ENCODE assay signal across 10 mouse cellular contexts in the genomic region with DNA sequence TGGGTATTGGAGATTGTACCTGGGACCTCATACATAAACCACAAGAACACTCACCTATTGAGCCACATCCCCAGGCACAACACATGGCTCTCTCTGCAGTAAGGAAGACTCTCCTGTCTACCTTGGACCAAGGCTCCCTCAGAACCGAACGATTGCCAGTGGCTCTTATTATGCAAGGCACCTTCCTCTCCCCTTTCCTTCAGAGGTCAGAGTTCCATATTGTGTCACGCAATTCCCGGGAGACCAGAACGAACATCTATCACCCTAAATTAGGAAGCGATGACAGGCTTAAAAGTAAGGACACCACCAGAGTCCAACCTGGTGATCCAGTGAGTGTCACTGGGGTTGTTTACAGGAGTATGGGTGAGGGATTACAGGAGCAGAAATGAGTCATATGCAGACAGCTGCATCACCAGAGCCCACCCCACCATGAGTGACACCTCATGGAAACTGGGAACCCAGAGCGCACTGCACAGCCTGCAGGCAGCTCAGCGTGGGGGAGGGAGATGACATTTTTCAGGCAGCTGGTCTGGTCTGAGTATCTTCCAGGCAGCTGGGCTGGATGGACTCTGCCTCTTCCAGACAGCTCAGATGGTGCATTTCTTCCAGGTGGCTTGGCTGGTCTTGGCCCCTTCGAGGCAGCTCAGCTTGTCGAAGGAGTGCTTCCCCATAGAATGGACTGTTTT. TPM values are rescaled to one million over a fixed set of nuclear protein-coding genes. Genes with fewer than 3 reads are reported as not detected.
A peak's percentile ranks its signal among the peaks of the same experiment; 100 is the strongest.
DNase-seq lines count a peak whose midpoint lies in the region; ATAC-seq and TF ChIP-seq lines count a peak whose summit lies in the region.
"Had no signal": no experiment of that assay in that cellular context is flagged by ENCODE, and none has a peak within 500 bp of the region (broad histone marks: within the 10 kb centered on the region; RNA-seq: fewer than 3 reads in every experiment).

No protein-coding gene starts in this region.

- 58% methylated on average over 10 of the region's 10 CpGs for WGBS in hindbrain, postnatal 0 days
- 68% methylated on average over 10 of the region's 10 CpGs for WGBS in hindbrain, embryonic 16.5 days
- WGBS in heart, embryonic 10.5 days: 48% methylated on average over 10 of the region's 10 CpGs
- 36% methylated on average over 10 of the region's 10 CpGs for WGBS in lung, postnatal 0 days
- 81% methylated on average over 10 of the region's 10 CpGs for WGBS in forebrain, embryonic 12.5 days

- H3K9ac ChIP-seq in hindbrain, postnatal 0 days (replicated peaks; ENCODE audit: low read length): no peak overlapping the region
- H3K9ac ChIP-seq in hindbrain, embryonic 16.5 days (ENCODE audit: low read depth, low read length): no peak overlapping the region
- no peak overlapping the region for H3K9ac ChIP-seq in lung, postnatal 0 days (replicated peaks; ENCODE audit: low read depth)
- H3K9ac ChIP-seq in forebrain, embryonic 12.5 days: no peak overlapping the region
- H3K9ac ChIP-seq: forebrain, embryonic 13.5 days had no signal

- peaks cover 3% of the 10 kb centered on the region; the same call in 1 of the 2 replicates for H3K4me1 ChIP-seq in hindbrain, postnatal 0 days (ENCODE audit: insufficient read depth, low read length)
- no peaks in the 10 kb centered on the region; the same call in 1 of the 2 replicates for H3K4me1 ChIP-seq in hindbrain, embryonic 16.5 days (ENCODE audit: control insufficient read depth, insufficient read depth, low read depth, low read length)
- H3K4me1 ChIP-seq in heart, embryonic 10.5 days: peaks cover 42% of the 10 kb centered on the region
- H3K4me1 ChIP-seq in lung, postnatal 0 days (ENCODE audit: insufficient read depth, low read depth, low read length): peaks cover 5% of the 10 kb centered on the region; the same call in 1 of the 2 replicates
- H3K4me1 ChIP-seq in forebrain, embryonic 12.5 days: no peaks in the 10 kb centered on the region
- H3K4me1 ChIP-seq: forebrain, embryonic 13.5 days; megakaryocyte, embryonic 14.5 days had no signal

- H3K4me2 ChIP-seq in hindbrain, postnatal 0 days (ENCODE audit: low read depth, low read length): no peak overlapping the region
- H3K4me2 ChIP-seq in hindbrain, embryonic 16.5 days (ENCODE audit: low read length): no peak overlapping the region
- H3K4me2 ChIP-seq in lung, postnatal 0 days (replicated peaks; ENCODE audit: low read depth, low read length): no peak overlapping the region
- H3K4me2 ChIP-seq in forebrain, embryonic 12.5 days: no peak overlapping the region
- H3K4me2 ChIP-seq: forebrain, embryonic 13.5 days had no signal

- peak; percentile 56 for TF ChIP-seq EP300 in lung, postnatal 0 days (IDR thresholded peaks at IDR 0.05)

- TF ChIP-seq CTCF in hindbrain, postnatal 0 days (IDR thresholded peaks at IDR 0.05; ENCODE audit: low read depth): no peak
- no peak for TF ChIP-seq CTCF in lung, postnatal 0 days (IDR thresholded peaks at IDR 0.05)

- DNase-seq in hindbrain, postnatal 0 days (ENCODE audit: low spot score): peak; percentile 18
- peak; percentile 32 for DNase-seq in adipocyte (ENCODE audit: low spot score)
- DNase-seq in heart, embryonic 10.5 days (ENCODE audit: low spot score): no peak
- peak; percentile 70 for DNase-seq in lung, postnatal 0 days (ENCODE audit: low spot score)
- no peak for DNase-seq in B cell, adult 2 months
- DNase-seq in right cerebral cortex, adult 18-20 months: no peak

- H3K27me3 ChIP-seq in hindbrain, postnatal 0 days (ENCODE audit: insufficient read depth, low read length): no peaks in the 10 kb centered on the region; the same call in 1 of the 2 replicates
- no peaks in the 10 kb centered on the region; the same call in 1 of the 2 replicates for H3K27me3 ChIP-seq in hindbrain, embryonic 16.5 days (replicated peaks; ENCODE audit: control insufficient read depth, insufficient read depth, low read length)
- peaks cover 26% of the 10 kb centered on the region for H3K27me3 ChIP-seq in heart, embryonic 10.5 days (ENCODE audit: insufficient read depth, poor library complexity, severe bottlenecking)
- no peaks in the 10 kb centered on the region for H3K27me3 ChIP-seq in lung, postnatal 0 days (replicated peaks; ENCODE audit: insufficient read depth, low read length)
- 0 out of 2 replicates have a peak, but pooled peaks cover 6% of the 10 kb centered on the region for H3K27me3 ChIP-seq in forebrain, embryonic 12.5 days
- H3K27me3 ChIP-seq: forebrain, embryonic 13.5 days had no signal

- H3K9me3 ChIP-seq in hindbrain, postnatal 0 days (ENCODE audit: low read length): no peaks in the 10 kb centered on the region
- no peaks in the 10 kb centered on the region for H3K9me3 ChIP-seq in hindbrain, embryonic 16.5 days (ENCODE audit: control insufficient read depth, low read length)
- no peaks in the 10 kb centered on the region for H3K9me3 ChIP-seq in heart, embryonic 10.5 days
- no peaks in the 10 kb centered on the region for H3K9me3 ChIP-seq in lung, postnatal 0 days (ENCODE audit: low read length)
- H3K9me3 ChIP-seq in forebrain, embryonic 12.5 days: no peaks in the 10 kb centered on the region
- H3K9me3 ChIP-seq: forebrain, embryonic 13.5 days; megakaryocyte, embryonic 14.5 days had no signal

- no peaks in the 10 kb centered on the region for H3K36me3 ChIP-seq in hindbrain, postnatal 0 days (ENCODE audit: insufficient read depth, low read length)
- H3K36me3 ChIP-seq in hindbrain, embryonic 16.5 days (ENCODE audit: control insufficient read depth, insufficient read depth, low read length): no peaks in the 10 kb centered on the region
- no peaks in the 10 kb centered on the region for H3K36me3 ChIP-seq in heart, embryonic 10.5 days
- H3K36me3 ChIP-seq in lung, postnatal 0 days (ENCODE audit: insufficient read depth, low read length): no peaks in the 10 kb centered on the region
- no peaks in the 10 kb centered on the region for H3K36me3 ChIP-seq in forebrain, embryonic 12.5 days (replicated peaks)

- ATAC-seq in hindbrain, postnatal 0 days: peak; percentile 54; the same call in 1 of the 2 replicates
- ATAC-seq in hindbrain, embryonic 16.5 days: no peak
- peak; percentile 47 for ATAC-seq in lung, postnatal 0 days
- ATAC-seq in forebrain, embryonic 12.5 days (ENCODE audit: low FRiP score): no peak
- ATAC-seq: forebrain, embryonic 13.5 days had no signal

- H3K27ac ChIP-seq in hindbrain, postnatal 0 days: no peak overlapping the region
- no peak overlapping the region for H3K27ac ChIP-seq in hindbrain, embryonic 16.5 days (ENCODE audit: low read depth, low read length)
- peak overlapping the region; percentile 32 for H3K27ac ChIP-seq in heart, embryonic 10.5 days
- no peak overlapping the region for H3K27ac ChIP-seq in lung, postnatal 0 days (ENCODE audit: low read length)
- H3K27ac ChIP-seq in forebrain, embryonic 12.5 days: no peak overlapping the region
- H3K27ac ChIP-seq: forebrain, embryonic 13.5 days had no signal

- H3K4me3 ChIP-seq in hindbrain, postnatal 0 days (ENCODE audit: low read length): no peak overlapping the region
- no peak overlapping the region for H3K4me3 ChIP-seq in hindbrain, embryonic 16.5 days (ENCODE audit: low read length)
- H3K4me3 ChIP-seq in heart, embryonic 10.5 days: no peak overlapping the region
- H3K4me3 ChIP-seq in lung, postnatal 0 days (ENCODE audit: low read depth, low read length): no peak overlapping the region
- H3K4me3 ChIP-seq in forebrain, embryonic 12.5 days (replicated peaks): no peak overlapping the region
- H3K4me3 ChIP-seq: forebrain, embryonic 13.5 days; megakaryocyte, embryonic 14.5 days had no signal

RNA-seq across cellular contexts. Expression of a gene that starts 7.5 kb away (rescaled TPM):
- 5.1 and 6.5 TPM in 2 replicates for total RNA-seq in hindbrain, postnatal 0 days (2014; rRNA removed)
- polyA plus RNA-seq in hindbrain, postnatal 0 days (2015; fragmentation: Nextera tagmentation; extraction: Ambion mirVana): 3.5 TPM in 2 replicates
- 5.3 and 7.6 TPM in 2 replicates for polyA plus RNA-seq in hindbrain, embryonic 16.5 days (2015; fragmentation: Nextera tagmentation; extraction: Ambion mirVana)
- 3.2 and 3.9 TPM in 2 replicates for polyA plus RNA-seq in heart, embryonic 10.5 days (2016; fragmentation: Nextera tagmentation; extraction: Ambion mirVana)
- polyA plus RNA-seq in lung, postnatal 0 days (2015; fragmentation: Nextera tagmentation; extraction: Ambion mirVana): 20.3 and 23.6 TPM in 2 replicates
- 5.1 and 5.9 TPM in 2 replicates for polyA plus RNA-seq in forebrain, embryonic 12.5 days (2016; fragmentation: Nextera tagmentation; extraction: Ambion mirVana)

RNA-seq across cellular contexts. Expression of a gene that starts 24.6 kb away (rescaled TPM):
- total RNA-seq in hindbrain, postnatal 0 days (2014; rRNA removed): 0.79 and 2.1 TPM in 2 replicates
- polyA plus RNA-seq in hindbrain, postnatal 0 days (2015; fragmentation: Nextera tagmentation; extraction: Ambion mirVana): 0.39 and 0.53 TPM in 2 replicates
- polyA plus RNA-seq in hindbrain, embryonic 16.5 days (2015; fragmentation: Nextera tagmentation; extraction: Ambion mirVana): 0.16 TPM in 1 of 2 replicates, not detected in the other
- polyA plus RNA-seq in heart, embryonic 10.5 days (2016; fragmentation: Nextera tagmentation; extraction: Ambion mirVana): 0.31 and 0.46 TPM in 2 replicates
- polyA plus RNA-seq in lung, postnatal 0 days (2015; fragmentation: Nextera tagmentation; extraction: Ambion mirVana): 0.10 TPM in 1 of 2 replicates, not detected in the other
- not detected in 2 replicates for polyA plus RNA-seq in forebrain, embryonic 12.5 days (2016; fragmentation: Nextera tagmentation; extraction: Ambion mirVana)
- polyA plus RNA-seq: forebrain, embryonic 13.5 days had no signal

RNA-seq across cellular contexts. Expression of a gene that starts 36.3 kb away (rescaled TPM):
- total RNA-seq in hindbrain, postnatal 0 days (2014; rRNA removed): 100 and 137 TPM in 2 replicates
- 19.9 and 22.7 TPM in 2 replicates for polyA plus RNA-seq in hindbrain, postnatal 0 days (2015; fragmentation: Nextera tagmentation; extraction: Ambion mirVana)
- 23.0 and 31.4 TPM in 2 replicates for polyA plus RNA-seq in hindbrain, embryonic 16.5 days (2015; fragmentation: Nextera tagmentation; extraction: Ambion mirVana)
- 70.4 and 73.3 TPM in 2 replicates for polyA plus RNA-seq in heart, embryonic 10.5 days (2016; fragmentation: Nextera tagmentation; extraction: Ambion mirVana)
- polyA plus RNA-seq in lung, postnatal 0 days (2015; fragmentation: Nextera tagmentation; extraction: Ambion mirVana): 10.8 and 11.4 TPM in 2 replicates
- 35.5 and 36.0 TPM in 2 replicates for polyA plus RNA-seq in forebrain, embryonic 12.5 days (2016; fragmentation: Nextera tagmentation; extraction: Ambion mirVana)

RNA-seq across cellular contexts. Expression of a gene that starts 42.8 kb away (rescaled TPM):
- total RNA-seq in hindbrain, postnatal 0 days (2014; rRNA removed): 32.1 and 46.3 TPM in 2 replicates
- 37.2 and 43.8 TPM in 2 replicates for polyA plus RNA-seq in hindbrain, postnatal 0 days (2015; fragmentation: Nextera tagmentation; extraction: Ambion mirVana)
- polyA plus RNA-seq in hindbrain, embryonic 16.5 days (2015; fragmentation: Nextera tagmentation; extraction: Ambion mirVana): 46.7 and 63.6 TPM in 2 replicates
- 0.41 and 1.3 TPM in 2 replicates for polyA plus RNA-seq in heart, embryonic 10.5 days (2016; fragmentation: Nextera tagmentation; extraction: Ambion mirVana)
- 0.20 and 0.51 TPM in 2 replicates for polyA plus RNA-seq in lung, postnatal 0 days (2015; fragmentation: Nextera tagmentation; extraction: Ambion mirVana)
- 2.5 and 2.6 TPM in 2 replicates for polyA plus RNA-seq in forebrain, embryonic 12.5 days (2016; fragmentation: Nextera tagmentation; extraction: Ambion mirVana)

Comparison
In these comparisons a context has a peak if more than half of its experiments do, and no peak if none do; other contexts are left out.
1. ATAC-seq: peak in hindbrain, postnatal 0 days (single experiment) and lung, postnatal 0 days (single experiment); none in hindbrain, embryonic 16.5 days (single experiment) and forebrain, embryonic 12.5 days (single experiment).
2. DNase-seq: peak in hindbrain, postnatal 0 days (single experiment), adipocyte (single experiment) and lung, postnatal 0 days (single experiment); none in heart, embryonic 10.5 days (single experiment), B cell, adult 2 months (0 of 2) and right cerebral cortex, adult 18-20 months (single experiment).